Mouse (Mus musculus) kidney, embryonic 14.5 days (tissue): ENCODE data around the gene Mfge8. TPM values are rescaled to one million over a fixed set of nuclear protein-coding genes. Genes with fewer than 3 reads are reported as not detected.

ENCODE experiments used
- ATAC-seq: fragments of 200-750 bp; cut with Nextera tagmentation; 2 replicates; pipeline ENCODE4 v1.8.0; 2017; ENCODE audit warnings: moderate number of reproducible peaks, mild to moderate bottlenecking, moderate TSS enrichment, moderate library complexity; ENCODE audit not compliant: low FRiP score, low TSS enrichment
- H3K27ac ChIP-seq: fragments of 300-500 bp; sonication (generic); 2 replicates; pipeline ENCODE4 v1.5.1; 2014; ENCODE audit warnings: low read depth, mild to moderate bottlenecking, low read length, moderate library complexity, mixed read lengths
- H3K27me3 ChIP-seq: fragments of 300-500 bp; sonication (generic); 2 replicates; pipeline ENCODE4 v1.6.1; 2014; ENCODE audit warnings: mild to moderate bottlenecking, low read length; ENCODE audit not compliant: control insufficient read depth, insufficient read depth
- H3K36me3 ChIP-seq: fragments of 300-500 bp; sonication (generic); 2 replicates; pipeline ENCODE4 v1.6.1; 2014; ENCODE audit warnings: low read length, mixed read lengths; ENCODE audit not compliant: control insufficient read depth, insufficient read depth
- H3K4me1 ChIP-seq: fragments of 300-500 bp; sonication (generic); 2 replicates; pipeline ENCODE4 v1.6.1; 2014; ENCODE audit warnings: low read length, mixed read lengths; ENCODE audit not compliant: control insufficient read depth, insufficient read depth
- H3K4me2 ChIP-seq: fragments of 300-500 bp; sonication (generic); replicated peaks from 2 replicates; pipeline ENCODE4 v1.6.1; 2014; ENCODE audit warnings: low read depth, mild to moderate bottlenecking, low read length
- H3K4me3 ChIP-seq: fragments of 300-500 bp; sonication (generic); 2 replicates; pipeline ENCODE4 v1.5.1; 2014; ENCODE audit warnings: mild to moderate bottlenecking, low read length
- H3K9ac ChIP-seq: fragments of 300-500 bp; sonication (generic); 2 replicates; pipeline ENCODE4 v1.6.1; 2014; ENCODE audit warnings: low read depth, mild to moderate bottlenecking, low read length, moderate library complexity
- H3K9me3 ChIP-seq: fragments of 300-500 bp; sonication (generic); 2 replicates; pipeline ENCODE4 v1.6.1; 2016; ENCODE audit warnings: low read length; ENCODE audit not compliant: control insufficient read depth
- WGBS: fragments of 180-500 bp; shearing (Covaris S2); extraction: QIAGEN DNeasy Blood & Tissue Kit; methylation state at CpG from one replicate; pipeline ENCODE4 v1.1.7; 2014; 5-methylcytosine and 5-hydroxymethylcytosine counted together
- polyA plus RNA-seq: library from polyadenylated mRNA; unstranded; fragments of >200 nt; fragmentation: Nextera tagmentation; extraction: Ambion mirVana; gene quantifications from 2 replicates; pipeline ENCODE4 v1.2.1, GENCODE M21; 2014

Gene Mfge8
- polyA plus RNA-seq, 1 experiment from 2014 or later = 243 TPM

DNA sequence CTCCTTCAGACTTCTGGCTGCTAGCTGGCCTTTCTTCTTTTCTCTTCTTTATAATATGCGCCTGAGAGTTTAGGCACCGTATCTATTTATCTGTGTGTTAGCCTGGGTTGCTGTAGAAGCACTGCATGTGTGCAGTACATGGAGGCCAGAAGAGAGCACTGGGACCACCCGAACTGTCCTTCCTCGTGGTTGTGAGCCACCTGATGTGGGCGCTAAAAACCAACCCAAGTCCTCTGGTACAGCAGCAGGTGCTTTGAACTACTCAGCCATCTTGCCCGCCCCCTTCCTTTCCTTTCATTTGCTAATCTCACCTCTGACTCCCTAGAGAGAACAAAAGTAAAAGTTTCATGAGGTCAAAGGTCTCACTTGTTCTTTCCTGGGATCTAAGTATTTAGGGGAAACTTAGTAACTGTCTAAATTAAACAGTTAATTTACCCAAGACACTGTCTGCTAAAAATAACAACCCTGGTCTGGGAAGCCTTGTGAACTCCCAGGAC, 9.5 kb downstream of the Mfge8 start:
- no peaks in the 10 kb centered on the region for H3K27me3 ChIP-seq
- no peak for ATAC-seq
- no peak overlapping the region for H3K27ac ChIP-seq
- no peak overlapping the region for H3K9ac ChIP-seq
- H3K4me1 ChIP-seq = no peaks in the 10 kb centered on the region
- H3K4me3 ChIP-seq = no peak overlapping the region
- H3K36me3 ChIP-seq = peaks cover 65% of the 10 kb centered on the region; the same call in 1 of the 2 replicates
- WGBS = 68% methylated on average over 6 of the region's 6 CpGs
- H3K4me2 ChIP-seq = no peak overlapping the region
- no peaks in the 10 kb centered on the region for H3K9me3 ChIP-seq

- H3K4me3 ChIP-seq = no peak overlapping the region
Observed at GRCm38 (mm10) chr7:79133391-79133790, 15.5 kb downstream of the Mfge8 start.

GRCm38 (mm10) chr7:79130843-79131444, 17.9 kb downstream of the Mfge8 start, which contains the start of gene Hapln3:
TSS of gene Hapln3 (minus strand) at chr7:79131018.
- Histone ChIP-seq H3K9me3 (no peaks in the 10 kb centered on the region), H3K4me1 (peaks cover 21% of the 10 kb centered on the region), H3K27me3 (no peaks in the 10 kb centered on the region; the same call in 1 of the 2 replicates), H3K36me3 (peaks cover 19% of the 10 kb centered on the region; the same call in 1 of the 2 replicates), H3K4me3 (peak within 1 kb of the TSS; percentile 37), H3K27ac (no peak within 1 kb of the TSS; the same call in 1 of the 2 replicates), H3K9ac (peak within 1 kb of the TSS; percentile 42; the same call in 1 of the 2 replicates), H3K4me2 (peak within 1 kb of the TSS; percentile 58)
- peak; percentile 55 for ATAC-seq
- 3% methylated on average over 19 of the region's 19 CpGs for WGBS

More at GRCm38 (mm10) chr7:79133391-79133790, 15.5 kb downstream of the Mfge8 start:
- Histone ChIP-seq H3K27me3 (no peaks in the 10 kb centered on the region; the same call in 1 of the 2 replicates), H3K27ac (no peak overlapping the region), H3K36me3 (peaks cover 36% of the 10 kb centered on the region; the same call in 1 of the 2 replicates), H3K9me3 (no peaks in the 10 kb centered on the region), H3K4me2 (no peak overlapping the region), H3K4me1 (peaks cover 21% of the 10 kb centered on the region), H3K9ac (no peak overlapping the region)
- no peak for ATAC-seq
- WGBS = 34% methylated on average over 6 of the region's 6 CpGs

GRCm38 (mm10) chr7:79130385-79130784, 18.5 kb downstream of the Mfge8 start:
- H3K27ac ChIP-seq = no peak overlapping the region
- 11% methylated on average over 13 of the region's 13 CpGs for WGBS
- 0 out of 2 replicates have a peak, but pooled peaks have one; percentile 10 for ATAC-seq

GRCm38 (mm10) chr7:79129883-79130282, 19.0 kb downstream of the Mfge8 start:
- peak overlapping the region; percentile 42; the same call in 1 of the 2 replicates for H3K9ac ChIP-seq
- no peaks in the 10 kb centered on the region for H3K9me3 ChIP-seq
- WGBS = 11% methylated on average over 8 of the region's 8 CpGs
- ATAC-seq = no peak
- no peak overlapping the region for H3K27ac ChIP-seq
- H3K4me1 ChIP-seq = peaks cover 23% of the 10 kb centered on the region
- H3K4me2 ChIP-seq = peak overlapping the region; percentile 58
- H3K4me3 ChIP-seq = peak overlapping the region; percentile 37; the same call in 1 of the 2 replicates
- peaks cover 13% of the 10 kb centered on the region; the same call in 1 of the 2 replicates for H3K36me3 ChIP-seq
- H3K27me3 ChIP-seq = no peaks in the 10 kb centered on the region; the same call in 1 of the 2 replicates

More at GRCm38 (mm10) chr7:79130385-79130784, 18.5 kb downstream of the Mfge8 start:
- Histone ChIP-seq H3K4me3 (peak overlapping the region; percentile 37), H3K36me3 (peaks cover 14% of the 10 kb centered on the region; the same call in 1 of the 2 replicates), H3K9me3 (no peaks in the 10 kb centered on the region), H3K27me3 (no peaks in the 10 kb centered on the region; the same call in 1 of the 2 replicates), H3K9ac (peak overlapping the region; percentile 42; the same call in 1 of the 2 replicates), H3K4me2 (peak overlapping the region; percentile 58), H3K4me1 (peaks cover 22% of the 10 kb centered on the region)

GRCm38 (mm10) chr7:79123465-79123864, 25.4 kb downstream of the Mfge8 start:
- no peaks in the 10 kb centered on the region for H3K36me3 ChIP-seq
- no peak overlapping the region for H3K9ac ChIP-seq
- H3K4me1 ChIP-seq = 0 out of 2 replicates have a peak, but pooled peaks cover 2% of the 10 kb centered on the region
- H3K4me3 ChIP-seq = no peak overlapping the region
- 76% methylated on average over 5 of the region's 5 CpGs for WGBS
- no peak overlapping the region for H3K27ac ChIP-seq
- no peaks in the 10 kb centered on the region for H3K9me3 ChIP-seq
- H3K27me3 ChIP-seq = no peaks in the 10 kb centered on the region
- H3K4me2 ChIP-seq = no peak overlapping the region
- no peak for ATAC-seq

DNA sequence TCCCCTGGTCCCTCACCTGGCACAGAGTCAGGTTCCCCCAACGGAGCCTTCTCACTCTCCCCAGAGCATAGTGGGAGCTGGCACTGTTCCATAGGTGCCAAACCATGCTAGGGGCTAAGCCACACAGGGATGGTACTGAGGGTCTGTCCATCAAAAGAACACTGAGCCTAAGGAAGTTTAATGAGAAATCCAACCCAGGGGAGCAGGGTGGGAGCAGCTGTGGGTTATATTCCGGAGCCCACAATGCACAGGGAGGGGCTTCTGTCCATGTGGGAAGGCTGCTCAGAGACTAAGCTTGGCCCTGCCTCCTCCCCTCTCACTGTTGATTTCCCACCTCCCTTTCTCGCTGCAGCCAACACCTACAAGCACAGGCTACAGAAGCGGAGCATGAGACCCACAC, 35.0 kb downstream of the Mfge8 start:
- 58% methylated on average over 4 of the region's 4 CpGs for WGBS
- Histone ChIP-seq H3K4me2 (no peak overlapping the region), H3K9ac (no peak overlapping the region), H3K27ac (no peak overlapping the region), H3K36me3 (no peaks in the 10 kb centered on the region), H3K4me3 (no peak overlapping the region), H3K4me1 (no peaks in the 10 kb centered on the region), H3K27me3 (no peaks in the 10 kb centered on the region), H3K9me3 (no peaks in the 10 kb centered on the region)
- peak; percentile 32; the same call in 1 of the 2 replicates for ATAC-seq

- H3K27me3 ChIP-seq = no peaks in the 10 kb centered on the region
- H3K27ac ChIP-seq = no peak overlapping the region
- H3K4me1 ChIP-seq = no peaks in the 10 kb centered on the region
- H3K9me3 ChIP-seq = no peaks in the 10 kb centered on the region
- ATAC-seq = no peak
- no peak overlapping the region for H3K4me2 ChIP-seq
- WGBS = 78% methylated on average over 5 of the region's 5 CpGs
- H3K9ac ChIP-seq = no peak overlapping the region
- no peak overlapping the region for H3K4me3 ChIP-seq
- no peaks in the 10 kb centered on the region for H3K36me3 ChIP-seq
Observed at GRCm38 (mm10) chr7:79096492-79096891, 52.4 kb downstream of the Mfge8 start.

DNA sequence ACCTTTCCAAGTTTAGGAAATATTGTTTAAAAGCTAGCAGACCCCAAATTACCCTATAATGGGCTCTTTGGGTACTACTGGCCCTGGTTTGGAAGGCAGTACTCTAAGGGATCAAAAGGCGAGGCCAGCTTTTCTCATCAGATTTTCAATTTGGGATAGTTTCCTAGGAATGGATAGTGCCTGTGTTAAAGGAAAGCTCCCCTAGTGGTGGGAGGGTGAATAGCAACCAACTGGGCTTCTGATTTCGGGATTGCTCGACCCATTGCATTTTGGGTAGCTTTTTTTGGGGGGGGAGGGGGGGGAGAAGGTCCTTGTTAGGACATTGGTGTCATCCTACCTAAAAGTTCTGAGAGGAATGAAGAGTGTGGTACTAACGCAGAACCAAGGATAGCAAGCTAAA, 59.7 kb downstream of the Mfge8 start:
- no peak overlapping the region for H3K4me2 ChIP-seq
- no peak overlapping the region for H3K27ac ChIP-seq
- no peaks in the 10 kb centered on the region for H3K4me1 ChIP-seq
- H3K4me3 ChIP-seq = no peak overlapping the region
- no peak overlapping the region for H3K9ac ChIP-seq
- H3K36me3 ChIP-seq = no peaks in the 10 kb centered on the region
- ATAC-seq = no peak
- H3K9me3 ChIP-seq = no peaks in the 10 kb centered on the region
- H3K27me3 ChIP-seq = no peaks in the 10 kb centered on the region
- WGBS = 74% methylated on average over 4 of the region's 4 CpGs
